8 mouse cellular contexts compared by ENCODE assay signal in genomic region chr6:48395105-48396007, GRCm38 (mm10). TPM values are rescaled to one million over a fixed set of nuclear protein-coding genes. Genes with fewer than 3 reads are reported as not detected.
DNase-seq lines count a peak whose midpoint lies in the region; ATAC-seq lines count a peak whose summit lies in the region.

Gene Krba1, plus strand, starts transcription at chr6:48395586.

- H3K27me3 ChIP-seq in megakaryocyte, embryonic 14.5 days (replicated peaks) = peaks cover 24% of the 10 kb centered on the region

- peak within 1 kb of the TSS; percentile 91 for H3K4me3 ChIP-seq in megakaryocyte, embryonic 14.5 days (replicated peaks)

- peak; percentile 97 for ATAC-seq in inflammation-experienced regulatory T-cells, adult 6 months

- H3K36me3 ChIP-seq in megakaryocyte, embryonic 14.5 days (replicated peaks; ENCODE audit: low read length) = no peaks in the 10 kb centered on the region

- peak; percentile 78 for DNase-seq in adrenal gland, adult 8-10 months
- peak; percentile 89 for DNase-seq in embryo, embryonic 11 days
- DNase-seq in gastrocnemius, postnatal 25 days = peak; percentile 76
- DNase-seq in left cerebral cortex, adult 9 months (ENCODE audit: low spot score in 2 of 2) = peak; percentile 66 to 87
- DNase-seq in right cerebral cortex, postnatal 10 days (ENCODE audit: low spot score in 2 of 2) = peak; percentile 93
- peak; percentile 74 to 85 for DNase-seq in urinary bladder, postnatal 4 days (ENCODE audit: low spot score in 2 of 2)

- H3K9me3 ChIP-seq in megakaryocyte, embryonic 14.5 days = no peaks in the 10 kb centered on the region

- peaks cover 28% of the 10 kb centered on the region for H3K4me1 ChIP-seq in megakaryocyte, embryonic 14.5 days

RNA-seq across cellular contexts. Expression of gene Krba1, which starts in this region (rescaled TPM):
- total RNA-seq in adrenal gland, adult 8-10 months (2022) = 10 to 100 TPM; 44.0 to 56.6 (median 50.8) TPM
- 10 to 100 TPM; 14.5 to 15.9 TPM for total RNA-seq in gastrocnemius, postnatal 25 days (2021)
- 10 to 100 TPM in 2 of 3 experiments, 1 to 10 TPM in 1; 9.2 to 19.7 (median 12.2) TPM for polyA plus RNA-seq in inflammation-experienced regulatory T-cells, adult 6 months (2017; shearing (Covaris generic))
- 0.88 and 1.0 TPM in 2 replicates for polyA plus RNA-seq in megakaryocyte, embryonic 14.5 days (2012; ENCODE audit: insufficient read depth, low replicate concordance)

Comparison
In these comparisons a context has a peak if more than half of its experiments do, and no peak if none do; other contexts are left out.
1. Peak in every context shown above with its lines: DNase-seq, ATAC-seq and H3K4me3 ChIP-seq.